Mouse (Mus musculus): ENCODE results near the gene Hspe1.
A peak's percentile ranks its signal among the peaks of the same experiment; 100 is the strongest.
"Not testable (repeated sequence)": the region's sequence is repeated elsewhere in the genome, so short reads cannot be mapped to it uniquely, and the experiment has no call there.

Hspe1 gene

GRCm38 (mm10) chr1:55087932-55088610, at the start of gene Hspe1, which contains the start of gene Hspd1:
Gene Hspe1, plus strand, starts transcription at chr1:55088132.
Gene Hspd1, minus strand, starts transcription at chr1:55088243.
- DNase-seq (ENCODE audit: low spot score): peak; percentile 96

GRCm38 (mm10) chr1:55039944-55040343, 48.0 kb upstream of the Hspe1 start:
- no peak for DNase-seq (ENCODE audit: low spot score)

GRCm38 (mm10) chr1:55041691-55042090, 46.2 kb upstream of the Hspe1 start:
- no peak for DNase-seq (ENCODE audit: low spot score)

GRCm38 (mm10) chr1:55042246-55042645, 45.7 kb upstream of the Hspe1 start:
- DNase-seq (ENCODE audit: low spot score): no peak

GRCm38 (mm10) chr1:55043164-55043563, 44.8 kb upstream of the Hspe1 start:
- DNase-seq (ENCODE audit: low spot score): no peak

- no peak for DNase-seq (ENCODE audit: low spot score)
Measured at GRCm38 (mm10) chr1:55048841-55049587, 38.9 kb upstream of the Hspe1 start.

- no peak for DNase-seq (ENCODE audit: low spot score)
Measured at GRCm38 (mm10) chr1:55051671-55052070, 36.3 kb upstream of the Hspe1 start.

GRCm38 (mm10) chr1:55052355-55052953, 35.5 kb upstream of the Hspe1 start, which contains the start of gene Coq10b:
Gene Coq10b, plus strand, starts transcription at chr1:55052770.
- peak; percentile 98 for DNase-seq (ENCODE audit: low spot score)

- DNase-seq (ENCODE audit: low spot score): no peak
Measured at GRCm38 (mm10) chr1:55053005-55053404, 34.9 kb upstream of the Hspe1 start.

- DNase-seq (ENCODE audit: low spot score): no peak
Measured at GRCm38 (mm10) chr1:55053596-55053995, 34.3 kb upstream of the Hspe1 start.

GRCm38 (mm10) chr1:55055322-55056115, 32.4 kb upstream of the Hspe1 start:
- DNase-seq (ENCODE audit: low spot score): no peak

- DNase-seq (ENCODE audit: low spot score): not testable (repeated sequence)
Measured at GRCm38 (mm10) chr1:55058383-55058782, 29.5 kb upstream of the Hspe1 start.

GRCm38 (mm10) chr1:55061099-55061498, 26.8 kb upstream of the Hspe1 start:
- no peak for DNase-seq (ENCODE audit: low spot score)

- DNase-seq (ENCODE audit: low spot score): no peak
Measured at GRCm38 (mm10) chr1:55061772-55062171, 26.2 kb upstream of the Hspe1 start.

- not testable (repeated sequence) for DNase-seq (ENCODE audit: low spot score)
Measured at GRCm38 (mm10) chr1:55072328-55072727, 15.6 kb upstream of the Hspe1 start.

GRCm38 (mm10) chr1:55074757-55075156, 13.2 kb upstream of the Hspe1 start:
- DNase-seq (ENCODE audit: low spot score): no peak

GRCm38 (mm10) chr1:55075652-55076394, 12.1 kb upstream of the Hspe1 start:
- DNase-seq (ENCODE audit: low spot score): no peak

GRCm38 (mm10) chr1:55076395-55076743, 11.6 kb upstream of the Hspe1 start:
- no peak for DNase-seq (ENCODE audit: low spot score)

- DNase-seq (ENCODE audit: low spot score): no peak
Measured at GRCm38 (mm10) chr1:55076849-55077516, 10.9 kb upstream of the Hspe1 start.

- no peak for DNase-seq (ENCODE audit: low spot score)
Measured at GRCm38 (mm10) chr1:55079677-55080076, 8.3 kb upstream of the Hspe1 start.

- DNase-seq (ENCODE audit: low spot score): no peak
Measured at GRCm38 (mm10) chr1:55082106-55082505, 5.8 kb upstream of the Hspe1 start.
